Mouse (Mus musculus): ENCODE results near the gene P2ry12.

The P2ry12 gene

GRCm38 (mm10) chr3:59185662-59186061, 77.0 kb downstream of the P2ry12 start:
- DNase-seq (ENCODE audit: low read depth, low spot score): no peak

- DNase-seq (ENCODE audit: low read depth, low spot score): no peak
These were observed 80.5 kb downstream of the P2ry12 start for GRCm38 (mm10) chr3:59182129-59182528.

GRCm38 (mm10) chr3:59181134-59181533, 81.5 kb downstream of the P2ry12 start:
- DNase-seq (ENCODE audit: low read depth, low spot score): no peak

GRCm38 (mm10) chr3:59176871-59177270, 85.8 kb downstream of the P2ry12 start:
- peak; percentile 93 for DNase-seq (ENCODE audit: low read depth, low spot score)

- DNase-seq (ENCODE audit: low read depth, low spot score): peak; percentile 89
These were observed 87.4 kb downstream of the P2ry12 start for GRCm38 (mm10) chr3:59175234-59175633.

GRCm38 (mm10) chr3:59174426-59175154, 88.1 kb downstream of the P2ry12 start:
- DNase-seq (ENCODE audit: low read depth, low spot score): no peak

- no peak for DNase-seq (ENCODE audit: low read depth, low spot score)
These were observed 92.6 kb downstream of the P2ry12 start for GRCm38 (mm10) chr3:59169921-59170627.

GRCm38 (mm10) chr3:59169215-59169614, 93.5 kb downstream of the P2ry12 start:
- no peak for DNase-seq (ENCODE audit: low read depth, low spot score)

- no peak for DNase-seq (ENCODE audit: low read depth, low spot score)
These were observed 94.2 kb downstream of the P2ry12 start for GRCm38 (mm10) chr3:59168476-59168875.

- DNase-seq (ENCODE audit: low read depth, low spot score): peak; percentile 76
These were observed 95.1 kb downstream of the P2ry12 start for GRCm38 (mm10) chr3:59167417-59168054.

All from brain, adult 2 months (tissue).